Mouse (Mus musculus): ENCODE measurements around the gene Mthfsd. TPM values are rescaled to one million over a fixed set of nuclear protein-coding genes. Genes with fewer than 3 reads are reported as not detected.

Gene Mthfsd
- total RNA-seq, 1 experiment = 35.8 TPM

GRCm38 (mm10) chr8:121113261-121113660, 5.1 kb upstream of the Mthfsd start:
- H3K4me3 ChIP-seq (ENCODE audit: insufficient read depth in 1 of 2, low read depth in 1 of 2, low read length in 2 of 2, poor library complexity in 1 of 2, severe bottlenecking in 1 of 2) = peak overlapping the region in 1 of 2 experiments; percentile 14; a peak in 1 of 4 replicates
- in situ Hi-C loops (cut with MboI; ENCODE audit: low sequenced_read_pairs in 2 of 2, unreplicated experiment in 2 of 2) = loop anchor here (5.0 to 10.0 kb wide), 3 partner anchors 102 to 402 kb away; no protein-coding TSS in a partner anchor
- H3K4me1 ChIP-seq (ENCODE audit: control insufficient read depth in 2 of 2, insufficient read depth in 2 of 2, low read length in 2 of 2, poor library complexity in 1 of 2) = peaks cover 0 to 4% of the 10 kb centered on the region in 2 experiments; a peak in 1 of 4 replicates
- no peaks in the 10 kb centered on the region for H3K9me3 ChIP-seq (ENCODE audit: control insufficient read depth, insufficient read depth, low read depth, low read length)
- no peak overlapping the region for H3K27ac ChIP-seq (ENCODE audit: insufficient read depth, low read depth, low read length, poor library complexity, severe bottlenecking)
- no peak for TF ChIP-seq ZNF384 (IDR thresholded peaks at IDR 0.05; ENCODE audit: low read depth, low read length)
- TF ChIP-seq MAFK (IDR thresholded peaks at IDR 0.05; ENCODE audit: insufficient read depth, low read depth, low read length) = no peak
- TF ChIP-seq ZC3H11A (IDR thresholded peaks at IDR 0.05; ENCODE audit: borderline replicate concordance, low read depth, low read length) = peak; percentile 98
- no peaks in the 10 kb centered on the region for H3K36me3 ChIP-seq (ENCODE audit: control insufficient read depth, insufficient read depth, low read length, poor library complexity, severe bottlenecking)
- peak; percentile 92 for DNase-seq (ENCODE audit: low read depth, low spot score)
- H3K9ac ChIP-seq (ENCODE audit: insufficient read depth, low read depth, low read length, poor library complexity, severe bottlenecking) = no peak overlapping the region

GRCm38 (mm10) chr8:121111145-121111907, 3.1 kb upstream of the Mthfsd start:
- Histone ChIP-seq H3K9me3 (ENCODE audit: control insufficient read depth, insufficient read depth, low read depth, low read length) (no peaks in the 10 kb centered on the region), H3K9ac (ENCODE audit: insufficient read depth, low read depth, low read length, poor library complexity, severe bottlenecking) (no peak overlapping the region), H3K4me3 (ENCODE audit: insufficient read depth in 1 of 2, low read depth in 1 of 2, low read length in 2 of 2, poor library complexity in 1 of 2, severe bottlenecking in 1 of 2) (no peak overlapping the region), H3K4me1 (ENCODE audit: control insufficient read depth in 2 of 2, insufficient read depth in 2 of 2, low read length in 2 of 2, poor library complexity in 1 of 2) (peaks cover 0 to 4% of the 10 kb centered on the region in 2 experiments; a peak in 1 of 4 replicates), H3K36me3 (ENCODE audit: control insufficient read depth, insufficient read depth, low read length, poor library complexity, severe bottlenecking) (peaks cover 2% of the 10 kb centered on the region; the same call in 1 of the 2 replicates), H3K27ac (ENCODE audit: insufficient read depth, low read depth, low read length, poor library complexity, severe bottlenecking) (no peak overlapping the region)
- no peak for DNase-seq (ENCODE audit: low read depth, low spot score)
- TF ChIP-seq HCFC1 (IDR thresholded peaks at IDR 0.05; ENCODE audit: borderline replicate concordance, insufficient read depth, low read length) (no peak), CHD2 (IDR thresholded peaks at IDR 0.05; ENCODE audit: low read depth, low read length) (no peak), ZNF384 (IDR thresholded peaks at IDR 0.05; ENCODE audit: low read depth, low read length) (no peak), ZC3H11A (IDR thresholded peaks at IDR 0.05; ENCODE audit: borderline replicate concordance, low read depth, low read length) (no peak), MAFK (IDR thresholded peaks at IDR 0.05; ENCODE audit: insufficient read depth, low read depth, low read length) (no peak)
- in situ Hi-C loops (cut with MboI; ENCODE audit: low sequenced_read_pairs in 2 of 2, unreplicated experiment in 2 of 2) = loop anchor here (5.0 to 10.0 kb wide), 3 partner anchors 103 to 403 kb away; no protein-coding TSS in a partner anchor

GRCm38 (mm10) chr8:121108657-121109056, 465 bp upstream of the Mthfsd start:
- Histone ChIP-seq H3K36me3 (ENCODE audit: control insufficient read depth, insufficient read depth, low read length, poor library complexity, severe bottlenecking) (peaks cover 10% of the 10 kb centered on the region), H3K4me1 (ENCODE audit: control insufficient read depth in 2 of 2, insufficient read depth in 2 of 2, low read length in 2 of 2, poor library complexity in 1 of 2) (peaks cover 0 to 2% of the 10 kb centered on the region in 2 experiments; a peak in 1 of 4 replicates), H3K27ac (ENCODE audit: insufficient read depth, low read depth, low read length, poor library complexity, severe bottlenecking) (no peak overlapping the region), H3K4me3 (ENCODE audit: insufficient read depth in 1 of 2, low read depth in 1 of 2, low read length in 2 of 2, poor library complexity in 1 of 2, severe bottlenecking in 1 of 2) (peak overlapping the region; percentile 82 to 91), H3K9me3 (ENCODE audit: control insufficient read depth, insufficient read depth, low read depth, low read length) (no peaks in the 10 kb centered on the region), H3K9ac (ENCODE audit: insufficient read depth, low read depth, low read length, poor library complexity, severe bottlenecking) (peak overlapping the region; percentile 70)
- in situ Hi-C loops (cut with MboI; ENCODE audit: low sequenced_read_pairs in 2 of 2, unreplicated experiment in 2 of 2) = no loop called here
- TF ChIP-seq ZC3H11A (IDR thresholded peaks at IDR 0.05; ENCODE audit: borderline replicate concordance, low read depth, low read length) = no peak
- no peak for TF ChIP-seq ZNF384 (IDR thresholded peaks at IDR 0.05; ENCODE audit: low read depth, low read length)
- no peak for TF ChIP-seq CHD2 (IDR thresholded peaks at IDR 0.05; ENCODE audit: low read depth, low read length)
- TF ChIP-seq MAFK (IDR thresholded peaks at IDR 0.05; ENCODE audit: insufficient read depth, low read depth, low read length) = no peak
- TF ChIP-seq HCFC1 (IDR thresholded peaks at IDR 0.05; ENCODE audit: borderline replicate concordance, insufficient read depth, low read length) = no peak
- no peak for DNase-seq (ENCODE audit: low read depth, low spot score)

GRCm38 (mm10) chr8:121104049-121104818, 4.0 kb downstream of the Mthfsd start:
- Histone ChIP-seq H3K27ac (ENCODE audit: insufficient read depth, low read depth, low read length, poor library complexity, severe bottlenecking) (no peak overlapping the region), H3K4me3 (ENCODE audit: insufficient read depth in 1 of 2, low read depth in 1 of 2, low read length in 2 of 2, poor library complexity in 1 of 2, severe bottlenecking in 1 of 2) (no peak overlapping the region), H3K4me1 (ENCODE audit: control insufficient read depth in 2 of 2, insufficient read depth in 2 of 2, low read length in 2 of 2, poor library complexity in 1 of 2) (peaks cover 0 to 2% of the 10 kb centered on the region in 2 experiments; a peak in 1 of 4 replicates), H3K36me3 (ENCODE audit: control insufficient read depth, insufficient read depth, low read length, poor library complexity, severe bottlenecking) (peaks cover 48% of the 10 kb centered on the region), H3K9me3 (ENCODE audit: control insufficient read depth, insufficient read depth, low read depth, low read length) (no peaks in the 10 kb centered on the region), H3K9ac (ENCODE audit: insufficient read depth, low read depth, low read length, poor library complexity, severe bottlenecking) (no peak overlapping the region; the same call in 1 of the 2 replicates)
- DNase-seq (ENCODE audit: low read depth, low spot score) = peak; percentile 82
- in situ Hi-C loops (cut with MboI; ENCODE audit: low sequenced_read_pairs in 2 of 2, unreplicated experiment in 2 of 2) = no loop called here
- TF ChIP-seq ZNF384 (IDR thresholded peaks at IDR 0.05; ENCODE audit: low read depth, low read length) (no peak), ZC3H11A (IDR thresholded peaks at IDR 0.05; ENCODE audit: borderline replicate concordance, low read depth, low read length) (peak; percentile 51; the same call in 1 of the 2 replicates)
